Mouse (Mus musculus) neural tube, embryonic 15.5 days (tissue): ENCODE measurements around the gene Dcaf5. TPM values are rescaled to one million over a fixed set of nuclear protein-coding genes. Genes with fewer than 3 reads are reported as not detected.
"Not testable (repeated sequence)": the region's sequence is repeated elsewhere in the genome, so short reads cannot be mapped to it uniquely, and the experiment has no call there.

Experiments
- ATAC-seq: fragments of 200-750 bp; cut with Nextera tagmentation; 2 replicates; pipeline ENCODE4 v1.8.0; 2017; ENCODE audit warnings: mild to moderate bottlenecking, moderate TSS enrichment, moderate library complexity; ENCODE audit not compliant: low FRiP score
- H3K27ac ChIP-seq: fragments of 300-500 bp; sonication (generic); replicated peaks from 2 replicates; pipeline ENCODE4 v1.5.1; 2015; ENCODE audit warnings: mild to moderate bottlenecking, inconsistent platforms
- H3K27me3 ChIP-seq: fragments of 300-500 bp; sonication (generic); replicated peaks from 2 replicates; pipeline ENCODE4 v1.6.1; 2015; ENCODE audit warnings: inconsistent platforms
- H3K36me3 ChIP-seq: fragments of 300-500 bp; sonication (generic); 2 replicates; pipeline ENCODE4 v1.6.1; 2015; ENCODE audit warnings: inconsistent platforms
- H3K4me1 ChIP-seq: fragments of 300-500 bp; sonication (generic); 2 replicates; pipeline ENCODE4 v1.6.1; 2015; ENCODE audit warnings: inconsistent platforms
- H3K4me2 ChIP-seq: fragments of 300-500 bp; sonication (generic); 2 replicates; pipeline ENCODE4 v1.6.1; 2015; ENCODE audit warnings: inconsistent platforms, mild to moderate bottlenecking, moderate library complexity
- H3K4me3 ChIP-seq: fragments of 300-500 bp; sonication (generic); replicated peaks from 2 replicates; pipeline ENCODE4 v1.5.1; 2015; ENCODE audit warnings: mild to moderate bottlenecking, inconsistent platforms
- H3K9ac ChIP-seq: fragments of 300-500 bp; sonication (generic); replicated peaks from 2 replicates; pipeline ENCODE4 v1.6.1; 2015; ENCODE audit warnings: mild to moderate bottlenecking, inconsistent platforms
- H3K9me3 ChIP-seq: fragments of 300-500 bp; sonication (generic); replicated peaks from 2 replicates; pipeline ENCODE4 v1.6.1; 2016; ENCODE audit warnings: inconsistent platforms
- WGBS: fragments of 180-500 bp; shearing (Covaris S2); methylation state at CpG from one replicate; pipeline ENCODE4 v1.1.7; 2015; ENCODE audit warnings: mixed read lengths; 5-methylcytosine and 5-hydroxymethylcytosine counted together
- polyA plus RNA-seq: library from polyadenylated mRNA; unstranded; fragments of >200 nt; fragmentation: Nextera tagmentation; extraction: Ambion mirVana; gene quantifications from 2 replicates; pipeline ENCODE4 v1.2.1, GENCODE M21; 2015

Gene Dcaf5
- 20.2 and 20.6 TPM in 2 replicates for polyA plus RNA-seq

- peak within 1 kb of the TSS; percentile 89 for H3K9ac ChIP-seq
- peak within 1 kb of the TSS; percentile 91 for H3K4me3 ChIP-seq
- peaks cover 33% of the 10 kb centered on the region for H3K4me1 ChIP-seq
- H3K27ac ChIP-seq, result peak within 1 kb of the TSS; percentile 98
- under 1% methylated on average over 72 of the region's 79 CpGs for WGBS
- H3K9me3 ChIP-seq, result no peaks in the 10 kb centered on the region
- H3K27me3 ChIP-seq, result no peaks in the 10 kb centered on the region
- peak within 1 kb of the TSS; percentile 62 for H3K4me2 ChIP-seq
- H3K36me3 ChIP-seq, result no peaks in the 10 kb centered on the region
- ATAC-seq, result peak; percentile 87
Measured at GRCm38 (mm10) chr12:80436336-80436976, at the start of gene Dcaf5. Dcaf5 (minus strand) TSS chr12:80436601.

GRCm38 (mm10) chr12:80483397-80483796 is 47.0 kb upstream of the Dcaf5 start:
- ATAC-seq, result no peak
- Histone ChIP-seq H3K4me1 (no peaks in the 10 kb centered on the region), H3K4me2 (no peak overlapping the region), H3K9ac (no peak overlapping the region), H3K27ac (no peak overlapping the region), H3K4me3 (no peak overlapping the region), H3K36me3 (peaks cover 40% of the 10 kb centered on the region), H3K27me3 (no peaks in the 10 kb centered on the region), H3K9me3 (no peaks in the 10 kb centered on the region)
- WGBS, result 80% methylated on average over 3 of the region's 3 CpGs

- H3K9ac ChIP-seq, result no peak overlapping the region
- H3K4me1 ChIP-seq, result no peaks in the 10 kb centered on the region
- H3K27ac ChIP-seq, result no peak overlapping the region
- no peaks in the 10 kb centered on the region for H3K9me3 ChIP-seq
- peaks cover 28% of the 10 kb centered on the region for H3K36me3 ChIP-seq
- WGBS, result 90% methylated on average over 3 of the region's 3 CpGs
- ATAC-seq, result no peak
- no peaks in the 10 kb centered on the region for H3K27me3 ChIP-seq
- H3K4me2 ChIP-seq, result no peak overlapping the region
- H3K4me3 ChIP-seq, result no peak overlapping the region
Measured at GRCm38 (mm10) chr12:80479986-80480385, 43.6 kb upstream of the Dcaf5 start.

GRCm38 (mm10) chr12:80473731-80474130 is 37.3 kb upstream of the Dcaf5 start:
- Histone ChIP-seq H3K9me3 (no peaks in the 10 kb centered on the region), H3K4me1 (no peaks in the 10 kb centered on the region), H3K4me2 (no peak overlapping the region), H3K4me3 (no peak overlapping the region), H3K36me3 (no peaks in the 10 kb centered on the region), H3K9ac (no peak overlapping the region), H3K27ac (no peak overlapping the region), H3K27me3 (no peaks in the 10 kb centered on the region)
- ATAC-seq, result no peak
- 82% methylated on average over 3 of the region's 3 CpGs for WGBS

- Histone ChIP-seq H3K9me3 (no peaks in the 10 kb centered on the region), H3K4me2 (no peak overlapping the region)
- ATAC-seq, result no peak
Measured at GRCm38 (mm10) chr12:80471926-80472325, 35.5 kb upstream of the Dcaf5 start.

DNA sequence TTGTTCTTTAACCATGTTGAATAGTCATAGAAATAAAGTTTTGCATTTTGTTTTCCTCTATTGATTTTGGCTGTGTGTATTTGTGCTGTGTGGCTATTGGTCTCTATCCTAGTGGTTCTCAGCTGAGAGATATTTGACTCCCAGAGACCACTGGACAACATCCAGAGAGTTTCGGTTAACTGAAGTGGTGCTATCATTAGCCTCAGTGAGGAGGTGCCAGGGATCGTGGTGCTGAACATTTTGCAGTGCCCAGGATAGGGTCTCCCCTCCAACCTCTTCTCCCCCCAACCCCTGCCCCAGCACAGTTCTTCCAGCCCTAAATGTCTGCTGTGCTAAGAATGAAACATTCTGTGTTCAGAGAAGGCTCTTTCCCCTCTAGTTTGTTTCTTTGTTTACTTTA is 33.8 kb upstream of the Dcaf5 start:
- Histone ChIP-seq H3K4me2 (no peak overlapping the region), H3K4me1 (no peaks in the 10 kb centered on the region), H3K27me3 (no peaks in the 10 kb centered on the region), H3K27ac (no peak overlapping the region), H3K36me3 (no peaks in the 10 kb centered on the region), H3K9me3 (no peaks in the 10 kb centered on the region), H3K4me3 (no peak overlapping the region), H3K9ac (no peak overlapping the region)
- ATAC-seq, result no peak
- WGBS, result 98% methylated on average over 2 of the region's 2 CpGs

More at GRCm38 (mm10) chr12:80471926-80472325, 35.5 kb upstream of the Dcaf5 start:
- Histone ChIP-seq H3K27me3 (no peaks in the 10 kb centered on the region), H3K4me1 (no peaks in the 10 kb centered on the region), H3K9ac (no peak overlapping the region), H3K27ac (no peak overlapping the region), H3K36me3 (no peaks in the 10 kb centered on the region), H3K4me3 (no peak overlapping the region)
- WGBS, result 82% methylated on average over 4 of the region's 4 CpGs

DNA sequence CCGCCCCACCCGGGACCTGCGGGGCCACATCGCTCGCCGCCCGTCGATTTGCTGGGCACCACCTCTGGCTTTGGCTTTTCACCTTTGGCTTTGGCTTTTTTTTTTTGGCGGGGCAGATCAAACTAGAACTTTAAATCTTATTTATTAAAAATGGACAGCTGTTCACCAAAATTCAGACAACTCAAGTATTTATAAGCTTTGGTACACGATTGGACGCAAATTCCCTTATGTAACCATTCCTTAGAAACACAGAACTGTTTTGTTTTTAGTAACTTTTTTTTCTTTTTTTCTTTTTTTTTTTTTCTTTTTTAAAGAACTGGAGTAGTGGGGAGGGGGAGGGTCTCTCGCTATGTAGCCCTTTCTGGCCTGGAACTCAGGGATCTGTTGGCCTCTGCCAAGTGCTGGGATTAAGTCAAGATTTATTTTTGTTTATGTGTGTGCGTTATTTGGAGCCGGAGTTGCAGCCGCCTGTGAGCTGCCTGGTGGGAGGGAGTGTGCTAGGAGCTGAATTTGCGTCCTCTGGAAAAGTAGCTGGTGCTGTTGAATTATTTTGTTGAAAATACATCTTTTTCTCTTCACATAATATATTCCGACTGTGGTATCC is 27.4 kb upstream of the Dcaf5 start:
- ATAC-seq, result no peak
- H3K9ac ChIP-seq, result peak overlapping the region; percentile 82
- peaks cover 9% of the 10 kb centered on the region for H3K4me1 ChIP-seq
- WGBS, result 6% methylated on average over 17 of the region's 17 CpGs
- no peaks in the 10 kb centered on the region for H3K27me3 ChIP-seq
- peak overlapping the region; percentile 96 for H3K4me3 ChIP-seq
- H3K36me3 ChIP-seq, result no peaks in the 10 kb centered on the region
- peak overlapping the region; percentile 87 for H3K4me2 ChIP-seq
- no peaks in the 10 kb centered on the region for H3K9me3 ChIP-seq
- H3K27ac ChIP-seq, result peak overlapping the region; percentile 85

DNA sequence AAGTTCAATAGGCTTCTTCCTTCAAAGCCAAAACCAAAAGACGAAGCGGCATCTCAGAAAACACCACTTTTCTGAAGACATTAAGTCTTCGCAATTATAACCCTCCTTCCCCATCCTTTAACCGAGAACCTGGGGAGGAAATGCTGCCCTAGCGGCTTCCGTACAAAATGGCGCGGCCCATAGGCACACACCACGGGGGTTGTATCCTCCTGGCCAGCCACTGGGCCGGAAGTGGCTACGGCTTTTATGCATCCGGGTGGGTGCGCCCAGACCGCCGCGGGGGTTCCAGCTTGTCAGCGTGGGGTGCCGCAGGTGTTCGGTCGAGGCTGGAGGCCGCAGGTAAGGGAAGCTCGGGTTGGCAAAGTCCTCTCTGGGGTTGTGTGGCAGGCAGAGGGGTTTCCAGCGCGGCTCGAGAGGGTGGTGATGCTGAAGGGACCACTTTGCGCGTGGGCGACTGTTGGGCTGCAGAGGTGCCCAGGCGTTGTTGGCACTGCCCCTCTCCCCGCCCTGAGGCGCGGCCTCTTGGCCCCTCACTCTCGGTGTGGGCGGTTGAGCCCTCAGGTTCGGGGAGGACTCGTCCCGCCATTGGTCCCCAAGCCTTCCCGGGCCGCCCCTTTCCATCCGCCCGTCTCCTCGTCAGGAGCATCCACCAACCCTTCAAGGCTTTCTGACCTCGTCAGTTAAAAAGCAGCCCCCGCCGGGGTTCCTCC is 26.7 kb upstream of the Dcaf5 start, which contains the start of gene Exd2:
Gene Exd2, plus strand, starts transcription at position 154 of the 710 bp plus-strand sequence.
- H3K9ac ChIP-seq, result peak within 1 kb of the TSS; percentile 82
- ATAC-seq, result peak; percentile 98
- peak within 1 kb of the TSS; percentile 85 for H3K27ac ChIP-seq
- H3K36me3 ChIP-seq, result no peaks in the 10 kb centered on the region
- no peaks in the 10 kb centered on the region for H3K9me3 ChIP-seq
- H3K4me2 ChIP-seq, result peak within 1 kb of the TSS; percentile 87
- H3K4me3 ChIP-seq, result peak within 1 kb of the TSS; percentile 96
- H3K4me1 ChIP-seq, result peaks cover 9% of the 10 kb centered on the region
- H3K27me3 ChIP-seq, result no peaks in the 10 kb centered on the region
- WGBS, result under 1% methylated on average over 45 of the region's 45 CpGs

- ATAC-seq, result not testable (repeated sequence)
- 5% methylated on average over 10 of the region's 10 CpGs for WGBS
Measured at GRCm38 (mm10) chr12:80462292-80462896, 26.0 kb upstream of the Dcaf5 start.

DNA sequence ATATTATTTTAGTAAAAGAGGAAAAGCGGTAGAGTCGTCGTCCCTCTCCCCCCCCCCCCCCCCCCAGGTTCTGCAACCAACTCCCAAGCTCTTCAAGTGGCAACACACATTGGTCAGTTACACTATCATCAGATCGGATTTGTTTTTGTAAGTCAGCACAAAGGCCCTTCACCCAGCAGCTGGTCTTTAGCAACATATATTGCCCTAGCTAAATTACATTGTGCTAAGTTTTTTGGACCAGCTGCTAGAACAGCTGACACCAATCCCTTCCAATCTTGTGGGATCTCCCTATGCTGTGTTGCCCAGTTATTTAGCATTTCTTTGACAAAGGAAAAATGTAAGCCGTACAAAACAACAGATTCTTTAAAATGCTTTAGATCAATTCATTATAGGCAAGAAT is 21.6 kb upstream of the Dcaf5 start:
- Histone ChIP-seq H3K27me3 (no peaks in the 10 kb centered on the region), H3K9me3 (no peaks in the 10 kb centered on the region), H3K9ac (no peak overlapping the region), H3K4me2 (no peak overlapping the region), H3K4me3 (no peak overlapping the region), H3K4me1 (no peaks in the 10 kb centered on the region), H3K27ac (no peak overlapping the region), H3K36me3 (no peaks in the 10 kb centered on the region)
- 83% methylated on average over 5 of the region's 5 CpGs for WGBS
- no peak for ATAC-seq

More at GRCm38 (mm10) chr12:80462292-80462896, 26.0 kb upstream of the Dcaf5 start:
- H3K27me3 ChIP-seq, H3K36me3 ChIP-seq, H3K4me1 ChIP-seq, H3K9me3 ChIP-seq: not testable (repeated sequence)
- Histone ChIP-seq H3K4me2 (peak overlapping the region; percentile 87), H3K9ac (peak overlapping the region; percentile 82; the same call in 1 of the 2 replicates), H3K4me3 (peak overlapping the region; percentile 96), H3K27ac (peak overlapping the region; percentile 85)

- H3K4me2 ChIP-seq, result no peak overlapping the region
- H3K4me1 ChIP-seq, result no peaks in the 10 kb centered on the region
- no peak overlapping the region for H3K27ac ChIP-seq
- 88% methylated on average over 1 of the region's 1 CpGs for WGBS
- no peaks in the 10 kb centered on the region for H3K27me3 ChIP-seq
- no peak overlapping the region for H3K9ac ChIP-seq
- no peaks in the 10 kb centered on the region for H3K9me3 ChIP-seq
- ATAC-seq, result no peak
- H3K36me3 ChIP-seq, result no peaks in the 10 kb centered on the region
- no peak overlapping the region for H3K4me3 ChIP-seq
Measured at GRCm38 (mm10) chr12:80453506-80453905, 17.1 kb upstream of the Dcaf5 start.
